Mouse (Mus musculus): ENCODE data around the gene Rpl37. TPM values are rescaled to one million over a fixed set of nuclear protein-coding genes. Genes with fewer than 3 reads are reported as not detected.

The Rpl37 gene
- polyA plus RNA-seq, 1 experiment from 2014 or later = 562 TPM

GRCm38 (mm10) chr15:5165121-5165773 lies 48.8 kb downstream of the Rpl37 start:
- H3K27me3 ChIP-seq = no peaks in the 10 kb centered on the region
- H3K9me3 ChIP-seq = no peaks in the 10 kb centered on the region
- no peak overlapping the region for H3K27ac ChIP-seq
- H3K9ac ChIP-seq = no peak overlapping the region
- no peak for ATAC-seq (ENCODE audit: low FRiP score, low read depth)
- peaks cover 76% of the 10 kb centered on the region for H3K36me3 ChIP-seq
- H3K4me3 ChIP-seq = no peak overlapping the region
- WGBS = 86% methylated on average over 12 of the region's 12 CpGs
- H3K4me1 ChIP-seq = no peaks in the 10 kb centered on the region
- H3K4me2 ChIP-seq (replicated peaks) = no peak overlapping the region

Other genes with a start within 250 kb of the Rpl37 start
- gene Mroh2b, start 217.9 kb upstream of the Rpl37 start, polyA plus RNA-seq (2015; fragmentation: Nextera tagmentation; extraction: Ambion mirVana) = not detected in 2 replicates
- gene C7, start 52.9 kb upstream of the Rpl37 start, polyA plus RNA-seq (2015; fragmentation: Nextera tagmentation; extraction: Ambion mirVana) = 0.09 TPM in 1 of 2 replicates, not detected in the other
- 0.57 and 0.64 TPM in 2 replicates for gene Card6, start 8.1 kb upstream of the Rpl37 start, polyA plus RNA-seq (2015; fragmentation: Nextera tagmentation; extraction: Ambion mirVana)
- gene Prkaa1, start 27.2 kb downstream of the Rpl37 start, polyA plus RNA-seq (2015; fragmentation: Nextera tagmentation; extraction: Ambion mirVana) = 15.2 and 16.8 TPM in 2 replicates
- 41.5 and 42.4 TPM in 2 replicates for gene Ttc33, start 68.9 kb downstream of the Rpl37 start, polyA plus RNA-seq (2015; fragmentation: Nextera tagmentation; extraction: Ambion mirVana)
- 4.0 and 4.4 TPM in 2 replicates for gene Ptger4, start 127.5 kb downstream of the Rpl37 start, polyA plus RNA-seq (2015; fragmentation: Nextera tagmentation; extraction: Ambion mirVana)

All from limb, embryonic 13.5 days (tissue).